Mouse (Mus musculus) lung, postnatal 4 days (tissue): ENCODE data around the gene Usp2.
A peak's percentile ranks its signal among the peaks of the same experiment; 100 is the strongest.
"Not testable (repeated sequence)": the region's sequence is repeated elsewhere in the genome, so short reads cannot be mapped to it uniquely, and the experiment has no call there.

Experiments
- DNase-seq, 2 experiments: peaks; one replicate each; pipeline ENCODE4 v3.0.0; 2021

Usp2 gene

DNA sequence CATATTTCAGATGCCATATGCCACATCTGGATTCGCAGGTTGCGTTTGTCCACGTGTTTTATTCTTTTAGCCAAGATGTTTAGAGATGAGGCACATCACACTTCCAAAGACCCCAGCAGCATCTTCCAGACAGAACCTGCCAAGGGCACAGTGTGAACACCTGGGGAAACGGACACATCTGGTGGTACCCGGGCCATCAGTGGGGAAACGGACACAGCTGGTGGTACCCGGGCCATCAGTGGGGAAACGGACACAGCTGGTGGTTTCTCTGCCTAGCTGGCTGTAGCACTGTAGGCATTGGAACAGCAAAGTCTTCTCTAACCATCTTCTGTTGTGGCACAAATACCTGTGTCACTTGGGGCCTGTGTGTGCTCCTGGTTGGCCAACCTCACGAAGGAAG is 29.0 kb downstream of the Usp2 start:
- no peak for DNase-seq

DNA sequence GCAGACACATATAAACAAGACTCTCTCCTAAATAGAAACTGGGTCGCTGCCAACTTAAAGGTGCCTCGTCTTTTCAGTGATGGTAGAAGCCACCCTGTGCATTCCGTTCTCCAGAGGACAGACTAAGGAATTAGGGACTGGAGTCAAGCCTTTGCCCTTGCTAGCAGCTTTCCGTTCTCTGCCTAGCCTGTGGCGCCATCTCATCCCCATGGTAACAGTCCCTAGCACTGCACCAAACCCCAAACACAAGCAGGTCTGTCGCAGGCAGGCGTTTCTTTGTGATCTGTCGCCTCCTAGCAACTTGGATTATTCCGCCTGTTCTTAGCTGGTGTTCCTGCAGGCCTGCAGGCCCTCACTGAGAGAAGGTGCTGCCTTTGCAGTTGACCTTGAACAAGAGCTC is 29.7 kb downstream of the Usp2 start:
- DNase-seq = no peak

GRCm38 (mm10) chr9:44101490-44101889 is 34.7 kb downstream of the Usp2 start, which contains the start of gene Mfrp:
Mfrp (plus strand) TSS chr9:44101729.
- DNase-seq = no peak

GRCm38 (mm10) chr9:44104881-44105280 is 38.1 kb downstream of the Usp2 start:
- no peak for DNase-seq

DNA sequence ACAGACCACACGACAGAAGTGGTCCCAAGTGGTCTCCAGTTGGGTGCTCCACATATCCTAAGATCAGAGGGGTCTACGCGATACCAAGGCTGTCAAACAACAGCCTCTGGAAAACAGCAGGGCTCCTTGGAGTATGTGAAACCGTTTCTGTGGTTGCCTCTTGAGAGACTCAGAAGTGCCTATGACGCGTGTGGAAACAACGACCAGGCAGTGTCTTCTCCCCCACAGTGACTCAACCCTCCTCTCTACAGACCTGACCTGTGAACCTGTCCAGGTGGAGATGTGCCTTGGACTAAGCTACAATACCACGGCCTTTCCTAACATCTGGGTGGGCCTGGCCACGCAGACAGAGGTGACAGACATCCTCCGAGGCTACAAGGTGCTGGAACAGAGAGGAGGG is 39.0 kb downstream of the Usp2 start:
- DNase-seq = no peak

DNA sequence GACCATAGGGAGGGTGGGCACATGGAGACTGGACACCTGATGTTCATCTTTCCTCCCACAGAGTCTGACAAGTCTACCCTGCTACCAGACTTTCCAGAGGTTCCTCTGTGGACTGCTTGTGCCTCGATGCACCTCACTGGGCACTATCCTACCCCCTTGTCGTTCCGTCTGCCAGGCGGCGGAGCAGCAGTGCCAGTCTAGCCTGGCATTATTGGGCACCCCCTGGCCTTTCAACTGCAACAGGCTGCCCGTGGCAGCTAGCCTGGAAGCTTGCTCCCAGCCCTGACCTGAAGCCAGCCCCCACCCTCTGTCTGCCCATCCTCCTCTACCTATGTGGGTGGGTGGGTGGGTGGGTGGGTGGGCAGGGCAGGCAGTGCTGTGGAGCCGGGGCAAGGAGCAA is 39.4 kb downstream of the Usp2 start:
- DNase-seq = no peak

DNA sequence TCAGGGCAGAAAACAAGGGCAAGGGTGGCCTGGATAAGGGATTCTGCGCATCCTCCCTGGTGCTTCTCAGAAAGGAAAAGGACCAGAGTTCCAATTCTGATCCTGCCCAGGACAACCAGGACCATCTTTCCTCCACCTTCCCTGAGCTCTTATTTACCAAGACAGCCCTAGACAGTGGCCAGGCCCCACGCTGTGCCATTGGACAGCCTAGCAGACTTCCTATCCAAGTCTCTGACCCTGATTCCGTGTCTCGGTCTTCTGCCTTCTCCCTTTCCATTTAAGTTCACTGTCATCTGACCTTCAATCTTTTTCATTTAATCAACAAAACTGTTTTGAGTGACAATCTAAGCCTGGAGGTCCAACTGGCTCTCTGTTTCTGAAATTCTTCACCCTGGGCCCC is 39.8 kb downstream of the Usp2 start:
- DNase-seq = no peak

DNA sequence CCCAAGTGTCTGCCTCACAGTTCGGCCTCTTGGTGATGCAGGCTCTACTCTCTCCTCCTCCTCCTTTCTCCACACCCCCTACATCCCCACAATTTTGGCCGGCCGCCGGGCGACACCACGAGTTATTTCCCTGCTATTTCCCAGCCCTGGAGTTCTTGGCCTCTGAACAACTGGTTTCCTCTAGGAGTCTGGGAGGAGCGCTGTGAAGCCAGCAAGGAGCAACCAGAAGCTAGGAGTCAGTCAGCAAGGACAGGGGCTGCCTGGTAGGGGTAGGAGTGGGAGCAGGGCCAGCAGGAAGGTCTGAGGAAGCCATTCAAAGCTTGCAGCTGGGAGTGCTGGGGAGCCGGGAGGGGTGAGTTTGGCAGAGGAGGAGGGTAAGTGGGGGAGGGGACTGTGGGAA is 40.3 kb downstream of the Usp2 start, which contains the start of gene C1qtnf5:
Gene C1qtnf5 (plus strand): TSS at position 136 of the 400 bp plus-strand sequence.
- DNase-seq = peak; percentile 89 to 94

DNA sequence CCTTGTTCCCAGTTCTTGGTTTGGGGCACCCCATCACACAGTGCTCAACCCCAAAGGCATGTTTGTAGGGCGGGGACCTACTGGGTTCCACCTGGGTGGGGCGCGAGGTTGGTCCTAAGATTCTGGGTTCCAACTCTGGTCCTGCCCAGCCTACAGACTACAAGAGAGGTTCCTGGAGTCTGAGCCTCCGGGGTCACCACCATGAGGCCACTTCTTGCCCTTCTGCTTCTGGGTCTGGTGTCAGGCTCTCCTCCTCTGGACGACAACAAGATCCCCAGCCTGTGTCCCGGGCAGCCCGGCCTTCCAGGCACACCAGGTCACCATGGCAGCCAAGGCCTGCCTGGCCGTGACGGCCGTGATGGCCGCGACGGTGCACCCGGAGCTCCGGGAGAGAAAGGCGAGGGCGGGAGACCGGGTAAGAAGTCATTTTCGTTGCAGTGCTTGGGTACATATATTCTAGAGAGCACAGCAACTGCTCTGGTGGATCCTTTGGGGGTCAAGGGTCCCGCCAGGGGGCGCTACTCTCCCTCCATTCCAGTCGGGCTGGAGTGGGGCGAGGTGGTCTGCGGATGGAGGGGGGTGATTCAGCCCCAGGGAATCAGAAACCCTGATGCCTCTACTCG is 40.8 kb downstream of the Usp2 start:
- peak; percentile 57 to 62 for DNase-seq

GRCm38 (mm10) chr9:44108269-44109055 is 41.6 kb downstream of the Usp2 start:
- no peak for DNase-seq

DNA sequence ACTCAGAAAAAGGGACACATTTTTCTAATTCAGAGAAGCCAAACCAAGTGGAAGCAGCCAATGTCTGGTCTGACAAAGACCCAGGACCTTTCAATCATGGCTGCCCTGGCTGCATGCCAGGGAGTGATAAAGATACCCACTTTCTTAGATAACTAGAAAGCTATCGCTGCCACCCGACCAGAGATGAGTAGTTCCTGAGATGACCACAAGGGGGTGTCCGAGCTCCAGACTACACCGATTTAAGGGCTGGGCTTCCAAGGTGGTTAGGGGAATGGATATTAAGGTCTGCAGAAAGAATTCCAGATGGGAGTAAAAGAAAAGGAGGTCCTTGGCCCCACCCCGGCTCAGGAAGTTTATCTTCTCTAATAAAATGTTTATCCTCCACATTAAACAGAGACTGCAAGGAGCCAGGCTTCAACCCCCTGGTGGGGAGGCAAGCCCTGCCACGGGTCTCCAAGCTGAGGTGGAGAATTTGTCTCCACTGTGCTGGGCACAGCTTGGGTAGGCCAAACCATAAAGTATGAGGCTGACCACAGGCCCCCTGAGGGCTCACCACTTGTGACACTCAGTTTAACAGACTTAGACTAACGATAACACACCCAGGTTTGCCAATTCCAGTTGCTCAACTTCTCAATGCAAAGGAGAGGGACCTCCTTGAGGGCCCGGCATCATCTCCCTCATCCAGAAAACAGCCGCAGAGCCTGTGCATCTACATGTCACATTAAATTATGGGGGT is 42.7 kb downstream of the Usp2 start:
- peak; percentile 73 to 84 for DNase-seq

- not testable (repeated sequence) for DNase-seq
These were observed 45.1 kb downstream of the Usp2 start for GRCm38 (mm10) chr9:44111909-44112308.

- peak; percentile 96 to 97 for DNase-seq
These were observed 46.4 kb downstream of the Usp2 start, which contains the start of the genes Gm49380 and Rnf26 for GRCm38 (mm10) chr9:44113105-44113789. Gm49380 (minus strand) TSS chr9:44113500. Rnf26 (minus strand) TSS chr9:44113517.

GRCm38 (mm10) chr9:44114453-44114852 is 47.6 kb downstream of the Usp2 start:
- DNase-seq = no peak

DNA sequence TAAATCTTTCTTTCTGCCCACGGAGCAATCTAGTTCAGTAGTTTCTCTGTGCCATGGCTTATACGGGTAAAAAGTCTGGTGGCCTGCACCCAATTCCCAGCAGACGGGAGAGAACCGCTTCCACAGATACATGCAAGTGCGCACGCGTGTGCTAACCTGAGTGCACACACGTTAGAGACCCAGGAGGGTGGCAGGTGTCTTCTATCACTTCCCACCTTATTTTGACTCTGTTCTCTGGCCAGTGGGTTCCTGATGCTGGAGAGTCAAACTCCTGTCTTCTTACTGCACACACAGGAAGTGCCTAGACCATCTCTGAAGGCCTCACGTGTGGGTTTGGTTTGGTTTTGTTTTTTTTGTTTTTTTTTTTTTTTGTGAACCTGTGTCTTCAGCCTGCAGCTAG is 48.8 kb downstream of the Usp2 start:
- no peak for DNase-seq

DNA sequence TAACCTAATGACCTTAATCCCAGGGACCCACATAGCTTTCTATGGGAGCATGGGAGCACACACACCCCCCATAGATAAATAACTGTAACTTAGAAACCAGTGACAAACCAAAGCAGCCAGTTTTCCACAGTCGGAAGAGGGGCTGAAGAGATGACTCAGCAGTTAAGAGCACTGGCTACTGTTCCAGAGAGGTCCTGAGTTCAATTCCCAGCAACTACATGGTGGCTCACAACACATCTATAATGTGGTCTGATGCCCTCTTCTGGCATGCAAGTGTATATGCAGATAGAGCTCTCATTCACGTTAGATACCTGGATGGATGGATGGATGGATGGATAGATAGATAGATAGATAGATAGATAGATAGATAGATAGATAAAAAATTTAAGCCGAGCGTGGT is 49.4 kb downstream of the Usp2 start:
- no peak for DNase-seq

GRCm38 (mm10) chr9:44119011-44119410 is 52.2 kb downstream of the Usp2 start:
- DNase-seq = peak in 1 of 2 experiments; percentile 36

DNA sequence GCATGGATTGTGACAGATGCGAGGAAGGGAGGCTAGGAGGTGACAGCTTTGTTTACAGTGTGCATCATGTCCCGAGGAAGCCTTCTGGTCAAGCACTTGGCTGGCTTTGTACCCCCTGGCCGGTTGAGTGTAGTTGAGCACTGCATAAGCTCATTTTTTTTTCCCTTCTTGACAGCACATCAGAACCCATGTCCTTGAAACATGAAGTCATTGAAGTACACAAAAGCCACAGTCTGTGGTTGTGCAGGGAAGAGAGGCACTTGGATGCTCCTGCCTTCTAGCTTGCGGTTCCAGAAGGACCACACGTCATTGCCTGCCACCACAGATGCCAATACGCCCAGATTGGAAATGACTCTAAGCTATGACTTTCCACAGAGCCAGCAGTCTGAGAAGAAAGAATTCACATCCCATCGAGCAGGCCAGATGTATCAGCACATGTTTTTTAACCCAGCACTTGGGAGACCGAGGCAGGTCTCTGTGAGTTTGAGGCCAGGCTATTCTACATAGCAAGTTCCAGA is 53.2 kb downstream of the Usp2 start:
- DNase-seq = no peak

DNA sequence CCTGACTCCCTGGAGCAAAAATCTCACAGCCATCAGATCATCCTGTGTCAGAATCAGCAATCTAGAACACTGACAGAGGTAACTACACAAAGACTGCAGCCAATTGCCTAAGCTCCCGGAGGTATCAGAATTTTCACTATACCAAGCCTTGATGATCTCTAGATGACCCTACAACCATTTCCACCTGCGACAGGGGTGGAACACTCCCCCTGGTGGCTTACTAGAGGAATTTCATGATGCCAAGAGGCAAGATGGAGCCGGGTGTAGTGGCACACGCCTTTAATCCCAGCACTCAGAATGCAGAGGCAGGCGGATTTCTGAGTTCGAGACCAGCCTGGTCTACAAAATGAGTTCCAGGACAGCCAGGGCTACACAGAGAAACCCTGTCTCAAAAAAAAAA is 57.5 kb downstream of the Usp2 start:
- peak in 1 of 2 experiments; percentile 21 for DNase-seq

DNA sequence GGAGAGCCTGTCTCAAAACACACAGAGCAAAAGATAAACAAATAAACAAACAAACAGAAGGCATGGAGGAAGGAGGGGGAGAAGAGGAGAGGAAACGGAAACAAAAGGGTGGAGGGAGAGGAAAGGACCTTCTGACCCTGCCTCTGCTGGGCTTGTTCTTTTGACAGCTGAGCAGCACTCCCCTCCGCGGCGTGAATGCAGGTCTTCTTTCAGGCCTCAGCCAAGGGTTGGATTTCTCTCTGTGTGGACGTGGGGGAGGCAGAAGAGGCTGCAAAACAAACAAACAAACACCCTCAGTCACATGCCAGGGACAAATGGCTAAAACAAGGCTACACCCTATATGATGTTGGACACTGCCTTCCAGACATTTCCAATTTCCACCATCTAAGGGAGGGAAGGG is 58.2 kb downstream of the Usp2 start:
- peak in 1 of 2 experiments; percentile 20 for DNase-seq

DNA sequence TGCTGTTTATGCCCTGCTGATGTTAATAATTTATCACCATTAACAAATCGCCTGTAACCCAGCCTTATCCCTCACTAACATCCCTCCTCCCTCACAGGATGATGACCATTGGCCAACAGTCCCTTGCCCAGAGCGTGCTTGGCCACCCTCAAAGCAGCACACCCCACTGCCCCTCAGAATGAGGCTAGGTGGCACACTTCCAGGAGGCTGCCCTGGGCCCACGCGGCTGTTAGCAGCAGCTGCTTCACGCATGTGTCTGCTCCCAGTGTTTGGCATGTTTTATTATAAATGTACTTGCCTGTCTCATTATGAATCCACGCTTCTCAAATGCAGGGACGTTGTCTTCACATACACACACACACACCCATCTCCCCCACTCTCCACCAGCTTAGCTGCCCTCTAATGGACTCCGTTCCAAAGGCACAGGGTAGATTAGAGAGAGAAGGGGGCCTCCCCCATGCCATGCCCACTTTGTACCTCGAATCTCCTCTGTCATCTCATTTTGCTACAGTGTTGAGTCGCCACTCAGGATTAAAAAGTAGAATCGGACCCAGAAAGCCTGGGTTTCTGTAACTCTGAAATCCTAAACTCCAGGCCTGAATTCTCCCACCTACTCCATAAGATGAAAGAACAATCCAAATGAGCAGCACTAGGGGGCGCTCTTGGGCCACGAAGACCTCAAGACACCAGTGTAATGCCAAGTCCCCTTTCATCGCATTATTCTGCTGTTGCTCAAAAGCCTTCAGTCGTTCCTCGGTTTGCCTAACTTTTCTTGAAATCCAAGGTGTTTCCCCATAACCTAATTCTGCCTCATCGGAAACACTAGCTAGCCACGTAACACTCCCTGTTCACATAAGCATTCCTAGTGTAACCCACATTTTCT is 59.0 kb downstream of the Usp2 start:
- peak; percentile 79 to 91 for DNase-seq

DNA sequence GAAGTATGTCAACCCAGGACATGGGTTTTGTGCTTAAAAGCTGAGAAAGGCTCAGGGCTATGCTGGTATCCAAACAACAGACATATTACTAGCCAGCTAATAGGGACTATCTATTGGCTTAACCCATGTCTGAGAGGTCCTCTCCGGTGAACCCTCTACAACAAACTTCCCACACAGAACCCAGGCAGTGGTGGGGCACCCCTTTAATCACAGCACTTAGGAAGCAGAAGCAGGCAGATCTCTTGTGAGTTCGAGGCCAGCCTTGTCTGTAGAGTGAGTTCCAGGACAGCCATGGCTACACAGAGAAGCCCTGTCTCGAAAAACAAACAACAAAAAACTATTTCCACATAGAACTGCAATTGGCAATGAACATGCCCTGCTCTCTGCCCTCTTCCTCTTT is 59.9 kb downstream of the Usp2 start:
- DNase-seq = peak; percentile 23 to 34
